Mouse (Mus musculus) E14TG2a.4 (cell line): Measurements from ENCODE around the gene Plekhm3.

Source experiments
- H3K27me3 ChIP-seq: 2 replicates; pipeline ENCODE4 v1.6.1; 2014; ENCODE audit warnings: low read length, control low read depth; ENCODE audit not compliant: insufficient read depth
- H3K36me3 ChIP-seq: 2 replicates; pipeline ENCODE4 v1.6.1; 2014; ENCODE audit warnings: low read length, control low read depth; ENCODE audit not compliant: insufficient read depth
- H3K4me1 ChIP-seq: replicated peaks from 2 replicates; pipeline ENCODE4 v1.6.1; 2014; ENCODE audit warnings: low read depth, low read length, control low read depth
- H3K4me3 ChIP-seq: replicated peaks from 2 replicates; pipeline ENCODE4 v1.5.1; 2014; ENCODE audit warnings: mild to moderate bottlenecking, low read length
- H3K9me3 ChIP-seq: 2 replicates; pipeline ENCODE4 v1.6.1; 2014; ENCODE audit warnings: low read length, control low read depth
- CTCF ChIP-seq: conservative IDR thresholded peaks from 2 replicates; pipeline ENCODE4 v1.5.1; 2014; ENCODE audit warnings: low read length
- NANOG ChIP-seq: IDR thresholded peaks from 2 replicates; pipeline ENCODE4 v1.6.1; 2014; ENCODE audit warnings: borderline replicate concordance, low read length, mixed read lengths
- POU5F1 ChIP-seq: IDR thresholded peaks from 2 replicates; pipeline ENCODE4 v1.6.1; 2014; ENCODE audit warnings: low read length, borderline replicate concordance

The Plekhm3 gene

DNA sequence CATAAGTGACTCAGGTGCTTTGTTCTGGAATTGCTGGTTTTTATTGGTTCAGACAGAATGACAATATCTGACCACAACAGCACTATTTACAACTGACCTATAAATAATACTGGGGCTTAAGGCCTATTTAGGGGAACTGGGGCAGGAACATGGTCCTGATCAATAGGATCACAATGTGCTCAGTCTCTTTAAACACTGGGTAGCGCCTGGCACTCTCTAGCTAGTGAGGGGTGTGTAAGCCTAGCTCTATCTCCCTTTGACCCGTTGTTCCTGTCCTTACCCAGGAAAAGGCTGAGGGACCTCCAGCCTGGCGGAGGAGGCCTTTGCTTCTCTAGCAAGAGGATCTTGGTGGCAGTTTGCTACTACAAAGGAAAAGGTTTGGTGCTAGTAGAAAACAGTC, 111.6 kb downstream of the Plekhm3 start:
- no peaks in the 10 kb centered on the region for H3K4me1 ChIP-seq
- H3K36me3 ChIP-seq, result no peaks in the 10 kb centered on the region
- TF ChIP-seq POU5F1, result no peak
- no peak for TF ChIP-seq CTCF
- TF ChIP-seq NANOG, result no peak

DNA sequence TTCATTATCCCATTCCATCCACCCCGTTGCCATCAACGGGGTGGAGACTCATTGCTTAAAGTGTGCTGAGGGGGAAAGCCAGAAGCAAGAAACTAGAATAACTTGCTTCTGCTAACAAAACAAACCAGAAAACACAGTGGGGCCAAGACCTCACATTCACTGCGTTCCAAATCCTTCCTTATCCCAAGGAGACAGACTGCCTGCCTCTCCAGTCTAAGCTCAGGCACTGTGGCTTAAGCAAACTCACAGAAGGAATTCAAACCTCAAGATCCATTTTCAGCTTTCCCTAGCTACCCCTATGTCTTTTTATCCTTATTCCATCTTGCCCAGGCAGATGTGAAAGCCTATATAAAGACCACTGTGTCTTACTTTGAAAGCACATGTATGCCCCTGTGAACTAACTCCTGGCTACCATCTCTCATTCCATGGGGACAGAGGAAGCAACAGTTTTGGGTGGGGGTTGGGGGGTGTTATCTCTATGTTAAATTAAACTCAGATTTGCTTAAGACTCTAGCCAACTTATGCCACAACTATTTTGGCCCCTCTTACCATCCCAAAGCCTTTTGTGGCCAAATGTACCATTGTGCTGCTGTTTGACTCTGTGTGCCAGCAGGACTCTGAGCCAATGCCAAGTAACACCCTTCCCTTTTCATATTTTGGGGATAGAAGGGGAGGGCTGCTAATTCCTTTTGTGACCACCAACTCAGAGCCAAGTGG, 112.6 kb downstream of the Plekhm3 start:
- H3K4me1 ChIP-seq, result no peaks in the 10 kb centered on the region
- H3K27me3 ChIP-seq, result no peaks in the 10 kb centered on the region
- no peaks in the 10 kb centered on the region for H3K9me3 ChIP-seq
- H3K4me3 ChIP-seq, result no peak overlapping the region
- no peaks in the 10 kb centered on the region for H3K36me3 ChIP-seq
- TF ChIP-seq NANOG, result no peak
- TF ChIP-seq POU5F1, result no peak
- TF ChIP-seq CTCF, result no peak

More for the DNA sequence above, 111.6 kb downstream of the Plekhm3 start:
- no peaks in the 10 kb centered on the region for H3K27me3 ChIP-seq
- no peaks in the 10 kb centered on the region for H3K9me3 ChIP-seq
- no peak overlapping the region for H3K4me3 ChIP-seq

DNA sequence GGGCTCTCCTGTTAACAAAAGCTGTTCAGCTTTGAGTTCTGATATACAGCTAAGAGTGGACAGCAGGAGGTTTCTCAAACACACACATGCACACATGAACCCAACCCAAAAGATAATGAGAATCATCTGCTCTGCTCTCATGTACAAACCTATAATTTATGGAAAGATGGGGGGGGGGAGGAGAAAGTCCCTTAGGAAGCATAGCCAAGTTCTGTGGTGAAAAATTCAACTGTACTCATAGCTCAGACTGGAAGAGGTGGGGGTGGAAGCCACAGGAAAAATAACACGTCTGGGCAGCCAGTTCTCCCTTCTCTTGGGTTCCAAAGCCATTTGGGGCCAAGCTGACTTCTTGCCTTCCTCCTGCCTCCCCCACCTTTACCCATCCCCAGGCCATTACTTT, 115.7 kb downstream of the Plekhm3 start:
- Histone ChIP-seq H3K4me1 (no peaks in the 10 kb centered on the region), H3K9me3 (no peaks in the 10 kb centered on the region), H3K4me3 (no peak overlapping the region), H3K27me3 (no peaks in the 10 kb centered on the region), H3K36me3 (no peaks in the 10 kb centered on the region)
- TF ChIP-seq NANOG, result no peak
- TF ChIP-seq POU5F1, result no peak
- TF ChIP-seq CTCF, result no peak

DNA sequence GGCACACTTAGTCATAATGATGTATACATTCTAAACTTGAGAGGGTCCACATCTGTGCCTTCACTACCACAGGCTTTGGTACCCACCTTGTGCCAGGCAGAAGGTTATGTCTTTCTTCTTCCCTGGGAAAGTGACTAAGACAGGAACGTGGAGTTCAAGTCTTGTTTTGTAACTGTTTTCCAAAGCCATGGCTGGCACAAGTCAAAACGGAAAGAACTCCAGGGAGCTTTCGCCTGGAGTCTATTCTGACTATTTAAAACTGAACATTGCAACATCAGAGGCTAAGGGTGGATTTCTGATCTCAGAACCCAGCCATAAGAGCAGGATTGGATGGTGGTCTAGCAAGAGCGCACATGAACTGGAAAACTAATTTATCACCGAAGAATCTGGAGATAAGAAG, 120.0 kb downstream of the Plekhm3 start:
- TF ChIP-seq NANOG (no peak), POU5F1 (no peak), CTCF (no peak)
- no peak overlapping the region for H3K4me3 ChIP-seq
- H3K4me1 ChIP-seq, result no peaks in the 10 kb centered on the region
- H3K27me3 ChIP-seq, result no peaks in the 10 kb centered on the region
- no peaks in the 10 kb centered on the region for H3K9me3 ChIP-seq
- no peaks in the 10 kb centered on the region for H3K36me3 ChIP-seq

DNA sequence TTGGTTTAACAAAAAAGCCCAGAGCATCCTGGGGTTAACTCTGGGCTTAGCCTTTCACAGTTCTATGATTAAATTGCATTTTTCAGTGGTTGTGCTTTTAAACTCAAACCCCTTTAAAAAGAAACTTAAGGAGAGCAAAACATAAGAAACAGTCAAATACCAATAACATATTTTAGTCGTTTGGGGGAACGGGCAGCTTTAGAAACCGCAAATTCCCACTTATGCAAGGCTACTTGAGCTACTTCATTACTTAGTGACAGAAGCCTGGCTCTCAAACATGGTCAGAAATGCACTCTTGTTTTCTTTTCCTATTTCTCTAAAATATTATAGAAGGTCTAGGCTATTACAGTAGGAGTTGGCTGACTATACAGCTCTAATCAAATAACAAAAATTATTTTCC, 120.5 kb downstream of the Plekhm3 start:
- no peak overlapping the region for H3K4me3 ChIP-seq
- H3K36me3 ChIP-seq, result no peaks in the 10 kb centered on the region
- H3K9me3 ChIP-seq, result no peaks in the 10 kb centered on the region
- H3K27me3 ChIP-seq, result no peaks in the 10 kb centered on the region
- H3K4me1 ChIP-seq, result no peaks in the 10 kb centered on the region
- no peak for TF ChIP-seq POU5F1
- TF ChIP-seq CTCF, result no peak
- TF ChIP-seq NANOG, result no peak

DNA sequence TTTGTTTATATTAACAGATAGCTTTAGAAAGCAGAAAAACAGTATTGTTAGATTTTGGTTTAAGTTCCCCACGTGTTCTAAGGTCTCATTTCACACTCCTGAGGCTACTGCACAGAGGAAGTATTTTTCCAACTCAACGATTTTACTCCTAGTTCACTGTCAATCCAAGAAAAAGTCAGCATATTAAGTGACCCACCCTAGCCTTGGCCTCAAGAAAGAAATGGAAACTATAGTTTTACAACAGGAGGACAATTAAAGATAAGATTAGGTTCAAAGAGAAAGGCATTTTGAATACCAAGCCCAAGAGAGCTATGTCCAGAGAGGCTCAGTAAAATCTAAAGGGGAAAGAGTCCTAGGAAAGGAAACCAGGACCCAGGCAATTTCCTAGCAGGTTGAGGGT, 125.1 kb downstream of the Plekhm3 start:
- no peak for TF ChIP-seq POU5F1
- TF ChIP-seq CTCF, result no peak
- TF ChIP-seq NANOG, result no peak
- no peaks in the 10 kb centered on the region for H3K36me3 ChIP-seq
- no peaks in the 10 kb centered on the region for H3K9me3 ChIP-seq
- no peaks in the 10 kb centered on the region for H3K27me3 ChIP-seq
- H3K4me1 ChIP-seq, result no peaks in the 10 kb centered on the region
- no peak overlapping the region for H3K4me3 ChIP-seq

DNA sequence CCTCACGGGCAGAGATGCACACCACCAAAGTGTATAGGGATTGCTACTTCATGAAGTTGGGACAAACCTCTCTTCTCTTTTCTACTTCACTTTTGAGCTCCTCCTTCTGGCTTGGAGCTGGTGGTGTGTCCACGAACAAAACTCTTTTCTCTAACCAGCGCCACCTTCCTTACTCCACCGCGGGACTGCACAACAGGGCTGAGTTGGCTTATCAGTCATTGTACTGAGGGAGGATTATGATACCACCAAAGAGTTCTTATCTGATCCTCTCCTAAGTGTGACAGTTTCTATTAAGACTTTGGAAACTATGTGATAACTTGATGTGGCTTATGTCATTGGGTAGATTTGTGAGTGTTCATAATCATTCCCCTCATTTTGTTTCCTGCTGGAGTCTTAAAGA, 129.2 kb downstream of the Plekhm3 start:
- no peaks in the 10 kb centered on the region for H3K9me3 ChIP-seq
- TF ChIP-seq POU5F1 (no peak), NANOG (no peak), CTCF (no peak)
- H3K27me3 ChIP-seq, result no peaks in the 10 kb centered on the region
- no peaks in the 10 kb centered on the region for H3K36me3 ChIP-seq
- no peaks in the 10 kb centered on the region for H3K4me1 ChIP-seq
- no peak overlapping the region for H3K4me3 ChIP-seq

DNA sequence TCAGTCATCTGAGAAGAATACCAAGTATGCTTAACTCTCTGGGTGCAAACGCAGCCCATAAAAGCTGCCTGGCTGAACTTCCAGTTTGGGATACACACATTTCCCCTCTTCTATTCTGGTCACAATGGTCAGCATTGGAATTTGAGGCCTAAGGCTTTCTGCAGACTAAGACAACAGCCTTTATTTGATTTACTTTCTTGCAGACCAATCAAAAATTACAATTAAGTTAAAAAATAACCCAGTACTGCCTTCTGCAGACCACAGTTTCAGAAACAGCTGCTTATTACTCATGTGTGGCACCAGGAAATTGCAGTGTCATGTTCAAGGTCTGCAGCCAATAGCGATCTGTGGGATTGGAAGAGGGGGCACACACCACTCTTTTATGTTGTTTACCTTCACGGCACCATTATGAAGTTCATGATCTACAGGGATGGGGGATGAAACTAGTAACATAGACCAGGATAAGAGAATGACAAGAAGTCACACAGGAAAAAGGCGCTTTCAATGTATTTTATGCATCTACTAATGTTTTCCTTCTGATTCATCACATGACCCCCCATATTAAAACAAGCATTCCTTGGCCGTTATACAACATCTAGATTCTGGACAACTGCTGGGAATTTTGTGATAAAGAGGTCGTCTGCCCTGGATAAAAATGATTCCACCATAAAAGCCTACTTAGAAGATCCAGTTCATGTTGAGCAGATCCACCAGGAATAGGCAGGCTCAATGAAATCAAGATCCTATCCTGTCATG, 130.1 kb downstream of the Plekhm3 start:
- H3K27me3 ChIP-seq, result no peaks in the 10 kb centered on the region
- H3K36me3 ChIP-seq, result no peaks in the 10 kb centered on the region
- H3K4me3 ChIP-seq, result no peak overlapping the region
- no peaks in the 10 kb centered on the region for H3K4me1 ChIP-seq
- no peak for TF ChIP-seq NANOG
- TF ChIP-seq CTCF, result no peak
- TF ChIP-seq POU5F1, result no peak
- no peaks in the 10 kb centered on the region for H3K9me3 ChIP-seq

DNA sequence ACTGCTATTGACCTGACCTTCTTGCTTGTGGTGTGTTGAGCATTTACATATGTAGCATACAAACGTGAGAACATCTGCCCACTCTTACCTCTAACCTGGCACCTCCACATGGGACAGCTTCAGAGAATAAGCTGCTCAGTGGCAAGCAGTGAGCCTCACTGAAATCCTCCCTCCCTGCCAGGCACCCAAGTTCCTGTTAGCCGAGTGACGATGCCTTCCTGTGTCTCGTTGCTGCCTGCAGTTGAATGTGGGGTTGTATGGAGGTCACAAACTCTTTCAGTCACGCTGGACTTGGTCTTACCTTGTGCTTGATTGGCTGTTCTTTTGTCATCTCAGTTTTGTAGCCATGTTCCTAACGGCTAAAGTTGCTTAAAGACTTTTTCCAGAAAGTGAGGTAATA, 133.1 kb downstream of the Plekhm3 start:
- Histone ChIP-seq H3K36me3 (no peaks in the 10 kb centered on the region), H3K4me3 (no peak overlapping the region), H3K27me3 (no peaks in the 10 kb centered on the region), H3K9me3 (no peaks in the 10 kb centered on the region), H3K4me1 (no peaks in the 10 kb centered on the region)
- TF ChIP-seq NANOG, result no peak
- TF ChIP-seq POU5F1, result no peak
- TF ChIP-seq CTCF, result no peak
